Mouse (Mus musculus): ENCODE results near the gene Vrk2.

GRCm38 (mm10) chr11:26537816-26538215 lies 56.0 kb downstream of the Vrk2 start:
- TF ChIP-seq CTCF (IDR thresholded peaks at IDR 0.05; ENCODE audit: insufficient read depth, low read length) (no peak), POLR2A (IDR thresholded peaks at IDR 0.05; ENCODE audit: borderline replicate concordance, extremely low read depth, low read depth, low read length) (no peak)
